Mouse (Mus musculus) testis, postnatal 14 days (tissue): ENCODE results near the gene Mettl1.

Source experiments
- DNase-seq: peaks from one replicate; pipeline ENCODE4 v3.0.0; 2021; ENCODE audit warnings: low spot score

The Mettl1 gene

DNA sequence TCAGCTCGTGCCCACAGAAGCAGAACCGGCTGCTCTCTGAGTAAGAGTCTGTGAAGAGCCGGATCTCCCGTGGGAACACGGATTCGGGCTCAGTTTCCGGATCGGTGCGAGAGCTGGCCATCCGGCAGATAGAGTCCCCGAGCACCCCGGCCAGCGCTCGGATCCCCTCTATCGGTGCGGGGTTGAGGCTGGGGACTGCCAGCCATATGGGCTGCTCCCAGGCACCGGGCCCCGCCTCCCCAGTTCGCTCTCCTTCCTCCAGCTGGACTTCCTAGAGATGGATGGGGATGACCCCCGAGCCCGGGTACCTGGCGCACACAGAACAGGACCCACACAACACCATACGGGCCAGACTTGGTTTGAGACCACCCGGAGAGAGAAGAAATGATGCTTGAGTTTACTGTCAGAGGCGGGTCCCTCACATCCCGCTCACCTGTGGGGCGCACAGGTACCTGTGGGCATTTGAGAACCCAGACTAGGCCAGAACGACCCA is at the start of gene Mettl1, which contains the start of gene Eef1akmt3:
Gene Mettl1, plus strand, starts transcription at position 141 of the 493 bp plus-strand sequence.
Gene Eef1akmt3, minus strand, starts transcription at position 240 of the 493 bp plus-strand sequence.
- peak; percentile 51 for DNase-seq

DNA sequence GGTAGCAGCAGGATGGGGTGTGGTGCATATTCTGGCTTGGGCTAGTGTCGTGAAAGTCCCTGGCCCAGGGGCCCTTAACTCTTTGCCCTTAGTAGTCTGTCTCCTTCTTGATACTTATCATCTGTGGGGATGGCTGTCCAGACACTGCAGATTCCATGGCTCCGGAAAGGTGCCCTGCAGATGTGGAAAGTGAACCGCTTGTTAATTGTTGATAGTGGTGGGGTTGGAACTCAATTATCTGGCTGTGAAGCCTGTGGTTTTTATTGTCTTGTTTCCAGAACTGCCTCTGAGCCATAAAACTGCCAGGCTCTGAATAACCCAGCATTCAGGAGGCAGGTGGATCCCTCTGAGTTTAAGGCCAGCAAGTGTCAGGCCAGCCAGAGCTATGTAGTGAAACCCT is 49.5 kb upstream of the Mettl1 start:
- DNase-seq: no peak

DNA sequence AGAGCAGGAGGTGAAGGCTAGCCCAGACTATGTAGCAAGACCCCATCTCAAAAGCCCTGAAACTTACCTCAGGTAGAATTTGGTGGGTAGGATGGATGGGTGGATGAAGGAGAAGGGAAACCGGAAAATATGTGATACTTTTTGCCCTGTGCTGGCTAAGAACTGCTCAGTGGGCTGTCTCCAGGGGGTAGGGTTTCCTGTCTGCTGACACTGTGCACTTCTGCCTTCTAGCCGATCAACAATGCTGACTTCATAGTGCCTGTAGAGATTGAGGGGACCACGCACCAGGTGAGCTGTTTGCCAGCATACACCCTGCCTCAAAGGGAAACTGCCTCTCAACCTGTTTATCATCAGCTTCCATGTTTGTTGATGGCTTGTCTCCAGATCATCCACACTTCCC is 47.6 kb upstream of the Mettl1 start:
- DNase-seq: no peak

DNA sequence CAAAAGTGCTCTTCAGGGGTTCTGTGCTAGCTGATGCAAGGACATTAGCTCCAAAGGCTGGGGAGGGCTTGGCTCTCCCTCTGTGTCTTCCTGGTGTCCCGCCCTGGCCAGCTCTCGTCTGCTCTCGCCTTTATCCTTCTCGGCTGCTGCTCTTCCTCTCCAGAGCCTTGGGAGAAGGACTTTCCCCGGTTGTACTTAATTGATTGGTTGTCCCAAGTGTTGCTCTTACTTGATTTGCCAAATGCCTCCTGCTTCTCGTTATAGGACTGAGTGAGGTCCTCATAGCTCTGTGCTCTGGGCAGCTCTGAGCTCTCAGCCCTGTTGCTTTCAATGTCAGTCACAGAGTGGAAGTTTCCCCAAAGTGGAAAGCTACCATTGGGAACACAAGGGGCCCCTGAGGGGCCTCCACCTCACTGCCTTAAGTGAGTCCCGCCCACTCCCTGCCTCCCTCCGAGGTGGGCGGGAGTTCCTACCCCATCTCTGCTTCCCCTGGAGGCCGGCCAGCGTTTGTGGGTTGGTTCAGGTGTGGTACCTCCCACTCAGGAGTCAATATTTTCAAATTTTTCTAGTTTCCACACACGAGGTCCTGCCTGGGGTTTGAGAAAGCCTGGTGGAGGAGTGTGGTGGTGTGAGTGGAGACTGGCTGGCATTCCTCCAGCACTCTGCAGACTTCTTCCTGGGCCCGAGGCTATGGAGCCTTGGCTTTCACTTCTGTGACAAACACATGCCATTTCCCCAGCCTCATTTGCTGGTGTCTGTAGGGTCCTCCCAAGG is 43.7 kb upstream of the Mettl1 start:
- no peak for DNase-seq

DNA sequence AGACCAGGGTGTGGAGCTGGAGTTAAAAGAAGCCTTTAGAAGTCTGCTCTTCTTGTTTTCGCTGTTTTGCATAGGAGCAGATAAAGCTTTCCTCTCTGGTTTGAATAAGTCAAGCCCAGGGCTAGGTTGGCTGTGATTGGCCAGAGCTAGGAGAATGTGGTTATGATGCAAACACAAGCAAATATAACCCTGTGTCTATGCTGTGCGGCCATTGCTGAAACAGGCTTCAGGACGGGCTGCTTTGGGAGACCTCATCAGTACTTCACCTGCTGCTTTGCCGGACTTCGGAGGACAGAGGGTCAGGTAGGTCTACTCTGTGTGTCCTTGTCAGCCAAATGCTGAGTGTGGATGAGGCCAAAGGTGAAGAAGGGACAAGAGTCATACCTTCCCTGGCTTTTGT is 40.7 kb upstream of the Mettl1 start, which contains the start of gene Avil:
Gene Avil, plus strand, starts transcription at position 181 of the 400 bp plus-strand sequence.
- DNase-seq: no peak

DNA sequence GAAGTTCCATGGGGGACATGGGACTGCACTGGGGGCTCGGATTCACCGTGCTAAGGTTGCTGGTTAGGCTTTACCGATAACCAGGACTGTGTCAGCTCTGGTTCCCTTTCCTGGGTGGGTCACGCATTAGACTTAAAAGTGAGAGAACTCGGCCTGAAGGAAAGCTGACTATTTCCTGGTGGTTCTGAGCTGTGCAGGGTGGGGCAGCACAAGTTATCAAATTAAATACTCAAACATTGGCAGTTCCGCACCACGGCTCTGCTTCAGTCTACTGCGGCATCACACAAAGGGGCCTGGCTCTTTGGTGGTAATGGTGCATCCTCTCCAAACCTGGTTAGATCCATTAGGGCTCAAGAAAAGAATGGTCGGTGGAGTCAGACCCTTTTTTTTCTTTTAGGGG is 39.9 kb upstream of the Mettl1 start:
- no peak for DNase-seq

DNA sequence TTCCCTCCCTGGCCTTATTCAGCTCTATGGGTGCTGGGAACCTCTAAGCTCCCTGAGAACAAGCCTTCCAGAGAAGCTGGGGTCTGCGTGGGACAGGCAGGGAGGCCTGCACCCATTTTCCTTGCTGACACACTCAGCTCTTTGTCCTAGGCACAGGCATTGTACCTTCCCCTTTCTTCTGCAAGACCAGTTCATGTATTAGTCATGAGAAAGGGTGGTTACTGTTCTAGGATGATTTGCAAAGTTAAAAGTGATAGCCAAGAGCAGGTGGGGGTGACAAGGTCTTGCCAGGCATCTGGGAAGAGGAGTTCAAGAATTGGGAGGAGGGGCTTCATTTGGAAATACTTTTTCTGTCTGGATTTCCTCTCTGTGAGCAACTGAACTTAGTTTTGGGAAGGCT is 39.2 kb upstream of the Mettl1 start:
- DNase-seq: no peak

DNA sequence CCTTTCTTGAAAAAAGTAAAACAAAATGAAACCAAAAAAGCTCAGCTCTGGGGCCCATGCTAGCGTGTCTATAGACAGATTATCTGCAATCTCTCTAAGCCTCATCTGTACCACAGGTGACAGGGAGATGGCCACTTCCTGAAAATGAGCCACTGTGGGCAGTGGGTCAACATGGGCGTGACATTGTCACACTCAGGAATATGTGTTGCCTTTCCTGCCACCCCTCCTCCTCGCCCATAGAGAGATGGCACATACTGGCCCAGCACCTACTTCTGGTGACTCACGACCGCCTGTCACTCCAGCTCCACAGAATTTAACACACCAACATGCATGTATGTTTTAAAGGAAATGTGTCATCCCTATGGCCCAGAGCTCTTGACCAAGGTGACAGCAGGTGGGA is 38.4 kb upstream of the Mettl1 start:
- DNase-seq: no peak

DNA sequence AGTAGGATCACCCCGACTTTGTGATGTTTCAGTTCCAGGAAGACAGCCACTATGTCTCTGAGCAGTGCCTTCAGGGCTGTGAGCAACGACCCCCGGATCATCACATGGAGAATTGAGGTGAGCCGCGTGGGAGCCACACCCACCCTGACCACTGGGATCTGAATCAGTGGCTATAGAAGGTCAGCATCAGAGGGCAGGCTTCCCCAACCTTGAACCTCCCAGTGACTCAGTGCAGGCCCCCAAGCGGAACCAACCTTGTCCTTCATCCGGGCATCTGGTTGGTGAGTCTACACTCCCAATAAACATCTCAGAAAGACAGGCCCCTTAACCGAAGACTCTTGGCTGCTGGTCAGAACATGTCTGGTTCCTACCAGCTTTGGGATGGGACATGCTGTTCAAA is 37.9 kb upstream of the Mettl1 start:
- DNase-seq: no peak

DNA sequence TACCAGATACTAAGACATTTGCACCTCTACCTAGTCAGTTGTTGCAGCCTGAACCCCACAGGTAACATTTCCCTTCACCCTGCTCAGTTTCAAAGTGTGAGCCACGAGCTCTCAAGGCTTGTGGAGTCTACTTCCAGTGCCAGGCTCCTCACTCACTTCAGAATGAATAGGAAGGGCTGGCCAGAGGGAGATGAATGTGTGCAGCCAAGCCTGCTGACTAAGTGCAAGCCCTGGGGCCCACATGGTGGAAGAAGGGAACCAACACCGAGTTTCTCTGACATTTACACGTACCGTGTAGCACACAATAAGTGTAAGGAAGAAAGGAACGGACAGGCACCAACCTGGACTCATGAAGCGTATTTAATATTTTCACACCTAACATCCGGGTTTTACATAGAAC is 37.4 kb upstream of the Mettl1 start:
- no peak for DNase-seq

DNA sequence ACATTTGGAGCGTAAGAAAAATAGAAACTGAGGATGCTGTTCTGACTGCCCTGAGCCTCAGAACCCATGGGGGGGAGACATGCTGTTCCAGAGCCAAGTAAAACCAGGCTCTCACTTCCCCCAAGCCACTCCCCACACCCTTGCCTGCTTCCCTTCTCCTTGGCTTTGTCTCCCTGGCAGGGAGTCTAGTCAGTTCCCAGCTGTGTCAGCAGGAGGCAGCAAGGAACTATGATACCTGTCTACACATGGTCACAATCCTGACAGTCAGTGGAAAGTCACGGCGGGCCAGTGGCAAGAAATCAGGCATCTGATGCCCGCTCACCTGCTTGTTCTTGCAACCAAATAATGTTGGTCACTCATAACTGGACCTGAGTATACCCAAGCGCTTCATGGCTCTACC is 24.7 kb upstream of the Mettl1 start:
- DNase-seq: no peak

DNA sequence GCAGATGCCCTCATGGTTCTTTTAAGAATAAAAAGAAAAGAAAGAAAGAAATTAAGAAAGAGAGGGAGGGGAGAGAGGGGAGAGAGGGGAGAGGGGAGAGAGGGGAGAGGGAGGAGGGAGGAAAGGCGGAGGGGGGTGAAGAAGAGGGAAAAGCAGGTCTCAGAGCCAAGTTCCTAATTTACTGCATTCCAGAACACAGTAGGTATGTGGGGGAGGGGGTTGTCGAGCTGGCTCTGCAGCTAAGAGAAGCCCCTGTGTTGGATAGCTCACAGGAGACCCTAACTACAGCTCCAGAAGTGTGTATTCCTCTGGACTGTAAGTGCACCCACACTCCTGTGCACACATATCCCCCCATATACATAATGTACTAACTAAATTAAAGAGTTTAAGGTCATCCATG is 24.1 kb upstream of the Mettl1 start:
- no peak for DNase-seq

DNA sequence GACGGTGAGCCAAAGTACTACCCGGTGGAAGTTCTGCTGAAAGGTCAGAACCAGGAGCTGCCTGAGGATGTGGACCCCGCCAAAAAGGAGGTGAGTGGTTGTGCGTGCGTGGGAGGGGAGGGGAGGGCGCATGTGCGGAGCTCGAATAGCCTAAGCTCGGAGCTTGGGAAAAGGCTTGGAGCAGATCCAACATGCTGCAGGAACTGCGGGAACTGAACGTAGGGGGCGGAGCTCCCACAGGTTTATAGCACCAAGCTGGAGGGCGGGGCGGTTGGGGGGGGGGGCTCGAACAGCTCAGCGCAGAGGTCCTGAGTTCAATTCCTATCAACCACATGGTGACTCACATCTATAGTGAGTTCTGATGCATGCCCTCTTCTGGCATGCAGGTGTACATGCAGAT is 22.8 kb upstream of the Mettl1 start:
- no peak for DNase-seq

DNA sequence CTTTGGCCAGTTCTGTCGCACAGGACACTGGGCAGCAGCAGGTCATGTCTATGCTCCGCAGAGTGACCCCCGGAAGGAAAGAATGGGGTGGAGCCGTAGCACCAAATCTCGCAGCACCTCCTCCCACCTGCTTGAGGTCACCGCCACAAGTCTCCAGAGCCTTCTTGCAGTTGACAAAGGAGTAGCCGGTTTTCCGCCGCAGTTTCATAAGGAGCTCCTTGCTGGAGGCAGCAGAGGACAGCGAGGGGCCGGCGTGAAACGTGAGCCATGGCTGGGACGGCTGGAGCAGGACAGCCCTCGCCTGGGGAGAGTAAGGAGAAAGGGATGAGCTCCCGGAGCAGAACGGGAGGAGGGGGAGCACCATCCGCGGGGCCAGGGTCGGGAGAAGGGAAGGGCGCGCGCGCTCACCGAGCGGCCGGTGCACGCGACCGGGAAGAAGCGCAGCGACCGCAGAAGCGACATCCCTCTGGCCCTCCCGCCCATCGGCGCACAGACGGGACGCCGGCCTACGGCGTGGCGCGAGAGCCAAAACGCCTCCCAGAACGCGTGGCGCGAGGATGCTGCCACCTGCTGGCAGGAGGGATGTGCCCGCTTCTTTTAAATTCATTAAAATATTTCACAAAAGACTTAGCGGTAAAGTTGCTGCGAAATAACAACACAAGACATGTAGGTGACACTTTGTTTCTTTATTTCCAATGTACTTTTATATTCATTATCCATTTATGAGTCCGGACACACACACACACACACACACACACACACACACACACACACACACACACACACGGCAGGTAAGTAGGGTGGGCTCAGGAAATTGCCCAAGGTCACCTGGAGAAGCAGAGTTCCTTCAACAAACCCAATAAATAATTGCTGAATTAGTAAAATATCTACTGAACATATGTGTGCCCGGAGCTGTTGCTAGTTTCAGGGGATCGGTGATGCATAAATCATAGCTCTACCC is 10.6 kb upstream of the Mettl1 start, which contains the start of gene Tsfm:
Gene Tsfm, minus strand, starts transcription at position 505 of the 961 bp plus-strand sequence.
- DNase-seq: peak; percentile 88

DNA sequence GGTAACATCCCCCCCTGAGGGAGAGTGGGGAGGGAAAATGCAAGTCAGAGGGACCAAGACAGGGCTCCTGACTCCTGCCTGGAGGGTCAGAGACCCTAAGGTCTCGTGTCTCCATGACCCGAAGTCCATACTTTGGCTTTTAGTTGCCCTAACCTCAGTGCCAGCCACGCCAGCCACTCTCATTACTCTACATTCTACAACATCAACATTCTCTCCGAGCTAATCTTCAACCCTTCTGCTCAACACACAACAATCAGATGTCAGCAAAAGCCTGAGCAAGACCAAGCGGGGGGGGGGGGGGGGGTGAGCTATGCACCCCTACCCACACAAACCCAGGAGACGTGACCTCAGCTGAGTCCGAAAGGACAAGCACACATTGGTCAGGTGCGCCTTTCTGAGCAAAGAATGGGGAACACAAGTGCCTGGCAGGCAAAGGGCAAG is 7.9 kb upstream of the Mettl1 start:
- DNase-seq: no peak

DNA sequence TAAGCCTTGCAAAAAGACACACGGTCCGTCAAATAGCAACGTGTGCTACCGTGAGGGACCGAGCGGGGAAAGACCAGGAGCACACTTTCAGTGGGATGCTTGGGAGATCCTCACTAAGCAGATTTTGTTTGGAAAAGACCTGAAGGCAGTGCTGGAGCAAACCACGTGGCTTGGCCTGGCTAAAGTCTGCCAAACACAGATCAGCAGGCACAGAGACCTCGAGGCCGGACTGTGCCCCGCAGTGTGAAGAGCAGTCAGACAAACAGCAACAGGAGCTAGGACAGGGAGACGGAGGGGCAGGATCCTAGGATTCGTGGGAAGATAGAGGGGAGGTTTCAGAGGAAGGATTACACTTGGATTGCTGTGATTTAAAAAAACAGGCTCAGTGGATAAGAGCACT is 4.9 kb upstream of the Mettl1 start:
- no peak for DNase-seq

DNA sequence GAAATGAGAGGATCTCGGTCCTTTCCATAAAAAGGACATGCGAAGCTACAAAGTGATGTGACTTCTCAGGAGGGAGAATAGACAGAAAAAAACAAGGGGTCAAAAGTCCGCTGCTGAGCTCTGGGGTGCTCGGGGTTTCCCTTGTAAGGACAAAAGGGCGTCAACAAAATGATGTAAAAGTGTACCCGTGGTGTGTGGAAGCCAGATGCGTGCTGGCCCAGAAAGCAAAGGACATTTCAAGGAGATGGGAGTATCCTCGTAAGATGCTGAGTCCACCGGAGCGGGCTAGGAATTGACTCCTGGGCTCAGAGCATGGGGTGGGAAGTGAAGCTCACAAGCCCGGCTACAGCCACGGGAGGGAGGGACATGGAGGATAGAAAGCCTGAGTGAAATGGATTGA is 3.6 kb upstream of the Mettl1 start:
- DNase-seq: no peak

DNA sequence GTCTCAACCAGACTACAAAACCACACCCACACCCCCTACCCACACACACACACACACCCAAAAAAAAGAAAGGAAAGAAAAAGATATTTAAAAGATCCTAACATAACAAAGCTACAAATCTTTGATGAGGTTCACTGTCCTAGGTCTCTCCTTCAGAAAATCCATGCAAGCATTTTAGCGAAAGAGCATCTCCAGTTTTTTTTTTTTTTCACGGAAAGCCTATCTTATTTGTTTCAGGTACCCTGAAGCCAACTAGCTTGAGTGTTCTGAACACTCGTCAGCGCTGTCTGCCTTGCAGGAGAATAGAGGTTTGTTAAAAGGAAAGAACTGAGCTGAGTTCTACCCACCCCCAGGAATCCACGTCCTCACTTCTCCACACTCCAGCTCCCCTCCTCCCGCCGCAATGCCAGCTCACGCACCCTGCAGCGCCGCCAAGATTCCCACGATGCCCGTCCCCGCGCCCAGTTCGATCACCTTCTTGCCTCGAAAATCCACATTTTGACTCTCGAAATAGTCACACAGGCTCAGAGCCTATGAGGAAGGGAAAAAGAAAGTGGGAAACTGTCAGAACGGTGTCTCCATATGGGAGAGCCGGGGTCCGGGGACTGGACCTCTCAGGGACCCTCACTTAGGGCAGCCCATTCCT is 522 bp upstream of the Mettl1 start:
- DNase-seq: no peak

DNA sequence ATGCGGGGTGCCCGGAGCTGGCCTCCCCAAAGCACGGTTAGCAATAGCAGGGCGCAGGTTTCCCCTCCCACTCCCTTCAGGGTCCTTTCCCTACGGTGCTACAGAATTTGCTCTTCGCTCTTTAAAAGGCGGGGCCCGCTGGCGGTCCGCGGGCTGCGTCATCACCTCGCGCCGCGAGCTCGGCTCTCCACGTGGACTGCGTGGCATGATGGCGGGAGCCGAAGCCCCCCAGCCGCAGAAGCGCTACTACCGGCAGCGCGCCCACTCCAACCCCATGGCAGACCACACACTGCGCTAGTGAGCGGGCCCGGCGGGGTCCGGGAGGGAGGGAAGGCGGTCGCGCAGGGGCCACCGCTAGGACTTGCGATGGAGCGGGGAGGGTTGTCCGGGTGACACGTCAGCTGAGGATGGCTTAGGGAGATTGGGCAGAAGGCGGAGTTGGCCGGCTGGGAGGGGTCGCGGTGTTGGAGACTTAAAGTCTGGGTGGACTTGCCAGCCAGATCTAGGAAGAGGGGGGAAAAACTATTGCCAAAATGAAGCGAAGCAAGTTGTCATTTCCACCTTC is 642 bp downstream of the Mettl1 start:
- peak; percentile 90 for DNase-seq

DNA sequence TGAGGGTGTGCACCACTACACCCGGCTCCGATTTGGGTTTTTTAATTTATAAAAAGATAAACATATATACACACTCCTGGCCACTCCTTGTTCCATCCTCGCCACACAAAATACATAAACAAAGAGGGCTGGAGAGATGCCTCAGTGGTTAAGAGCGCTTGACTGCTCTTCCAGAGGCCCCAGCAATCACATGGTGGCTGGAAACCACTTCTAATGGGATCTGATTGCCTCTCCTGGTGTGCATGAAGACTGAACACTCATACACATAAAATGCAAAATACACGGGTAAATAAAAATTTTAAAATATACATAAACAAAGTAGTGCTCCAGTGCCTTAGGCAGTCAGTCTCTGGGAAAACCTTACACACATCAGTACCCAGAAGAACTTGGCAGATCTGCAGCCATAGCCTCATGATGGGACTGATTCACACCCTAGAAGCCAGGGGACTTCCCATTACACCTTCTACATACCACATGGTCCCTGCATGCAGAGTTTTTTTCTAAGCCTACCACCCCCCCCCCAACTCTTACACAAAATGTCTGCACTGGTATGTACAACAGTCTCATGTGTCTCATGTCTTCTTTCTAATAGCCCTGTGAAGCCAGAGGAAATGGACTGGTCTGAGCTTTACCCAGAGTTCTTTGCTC is 1.4 kb downstream of the Mettl1 start:
- no peak for DNase-seq

DNA sequence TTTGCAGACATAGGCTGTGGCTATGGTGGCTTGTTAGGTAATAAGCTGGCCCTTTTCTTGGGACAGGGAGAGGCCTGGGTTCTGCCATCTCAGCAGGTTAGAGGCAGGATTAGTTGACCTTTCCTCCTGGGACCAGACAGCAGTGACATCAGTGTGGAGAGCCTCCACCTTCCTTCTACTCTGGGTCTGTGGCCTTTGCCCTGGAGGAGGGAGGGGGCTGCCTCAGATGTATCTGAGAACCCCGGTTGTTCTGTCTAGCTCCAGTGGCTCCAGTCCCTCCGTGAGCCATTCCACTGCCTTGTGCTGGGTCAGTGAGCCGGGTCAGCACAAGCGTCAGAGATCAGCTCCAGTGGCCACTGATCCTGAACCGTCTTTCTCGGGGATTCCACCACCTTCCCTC is 2.0 kb downstream of the Mettl1 start:
- DNase-seq: no peak
